Mouse (Mus musculus) MEL (cell line): Measurements from ENCODE around the gene Sh2b1.

Experiments used
- CHD1 ChIP-seq: IDR thresholded peaks from 2 replicates; pipeline ENCODE4 v1.6.1; 2012; ENCODE audit warnings: low read depth, mild to moderate bottlenecking, inconsistent platforms, low read length, improper control_type of control experiment
- CTCF ChIP-seq, 3 experiments: IDR thresholded peaks in 2 of 3; conservative IDR thresholded peaks in 1 of 3; 2 replicates each; pipeline ENCODE4 v1.5.1; 2011 to 2012; ENCODE audit warnings: low read length in 3 of 3, low read depth in 2 of 3, mild to moderate bottlenecking in 2 of 3, improper control_type of control experiment in 1 of 3, inconsistent platforms in 1 of 3, mixed read lengths in 1 of 3, moderate library complexity in 1 of 3; ENCODE audit not compliant: control insufficient read depth in 1 of 3, insufficient read depth in 1 of 3, poor library complexity in 1 of 3, severe bottlenecking in 1 of 3
- GATA1 ChIP-seq: IDR thresholded peaks from 2 replicates; pipeline ENCODE4 v1.6.1; 2011; ENCODE audit warnings: low read depth, low read length, improper control_type of control experiment
- HCFC1 ChIP-seq: IDR thresholded peaks from 2 replicates; pipeline ENCODE4 v1.6.1; 2012; ENCODE audit warnings: low read depth, mild to moderate bottlenecking, inconsistent platforms, low read length, improper control_type of control experiment, moderate library complexity
- POLR2A ChIP-seq, 2 experiments: IDR thresholded peaks; 2 replicates each; pipeline ENCODE4 v1.6.1; 2011 to 2012; ENCODE audit warnings: low read length in 2 of 2, mild to moderate bottlenecking in 2 of 2, control low read depth in 1 of 2, improper control_type of control experiment in 1 of 2, low read depth in 1 of 2, moderate library complexity in 1 of 2; ENCODE audit not compliant: control insufficient read depth in 1 of 2, insufficient read depth in 1 of 2, poor library complexity in 1 of 2
- USF1 ChIP-seq: IDR thresholded peaks from 2 replicates; pipeline ENCODE4 v1.6.1; 2014; ENCODE audit warnings: low read depth, mild to moderate bottlenecking, inconsistent platforms, low read length, improper control_type of control experiment, moderate library complexity
- ZNF384 ChIP-seq: IDR thresholded peaks from 2 replicates; pipeline ENCODE4 v1.6.1; 2012; ENCODE audit warnings: low read depth, mild to moderate bottlenecking, inconsistent platforms, low read length, improper control_type of control experiment

DNA sequence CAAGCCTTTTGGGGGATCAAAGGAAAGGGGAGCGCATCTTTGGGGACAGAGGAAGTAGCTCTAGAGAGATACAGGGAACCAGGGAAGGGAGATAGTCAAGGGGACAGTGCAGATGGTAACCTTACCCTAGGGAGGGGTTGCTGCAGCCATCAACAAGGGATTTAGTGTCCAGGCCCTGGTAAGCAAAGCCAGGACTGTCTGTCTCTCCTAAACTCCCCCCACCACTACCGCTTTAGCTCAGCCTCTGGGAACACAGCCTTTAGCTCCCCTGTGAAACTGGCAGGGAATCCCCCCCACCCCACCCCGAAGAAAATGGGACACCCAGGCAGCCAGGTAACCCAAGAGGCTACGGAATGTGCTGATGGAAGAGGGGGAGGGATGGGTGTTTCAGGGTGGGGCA, 11.7 kb downstream of the Sh2b1 start:
- TF ChIP-seq CTCF (IDR thresholded peaks at IDR 0.05 in 2 of 3, conservative IDR thresholded peaks at IDR 0.05 in 1 of 3; ENCODE audit: control insufficient read depth in 1 of 3, insufficient read depth in 1 of 3, low read depth in 2 of 3, low read length in 3 of 3, poor library complexity in 1 of 3, severe bottlenecking in 1 of 3), result no peak
- no peak for TF ChIP-seq GATA1
- TF ChIP-seq POLR2A (IDR thresholded peaks at IDR 0.05; ENCODE audit: control insufficient read depth in 1 of 2, insufficient read depth in 1 of 2, low read depth in 1 of 2, low read length in 2 of 2, poor library complexity in 1 of 2), result no peak
- no peak for TF ChIP-seq ZNF384
- no peak for TF ChIP-seq USF1
- no peak for TF ChIP-seq CHD1
- no peak for TF ChIP-seq HCFC1
